Mouse (Mus musculus) neural tube, embryonic 13.5 days (tissue): ENCODE results near the gene Kcnq2. TPM values are rescaled to one million over a fixed set of nuclear protein-coding genes. Genes with fewer than 3 reads are reported as not detected.

Source experiments
- ATAC-seq: fragments of 200-750 bp; cut with Nextera tagmentation; 2 replicates; pipeline ENCODE4 v1.8.0; 2017; ENCODE audit warnings: low read depth, mild to moderate bottlenecking, moderate TSS enrichment, moderate library complexity
- H3K27ac ChIP-seq: fragments of 300-500 bp; sonication (generic); replicated peaks from 2 replicates; pipeline ENCODE4 v1.5.1; 2015; ENCODE audit warnings: moderate library complexity, mild to moderate bottlenecking, inconsistent platforms
- H3K27me3 ChIP-seq: fragments of 300-500 bp; sonication (generic); 2 replicates; pipeline ENCODE4 v1.6.1; 2015; ENCODE audit warnings: mild to moderate bottlenecking, inconsistent platforms
- H3K36me3 ChIP-seq: fragments of 300-500 bp; sonication (generic); 2 replicates; pipeline ENCODE4 v1.6.1; 2015; ENCODE audit warnings: mild to moderate bottlenecking, inconsistent platforms
- H3K4me1 ChIP-seq: fragments of 300-500 bp; sonication (generic); replicated peaks from 2 replicates; pipeline ENCODE4 v1.6.1; 2015; ENCODE audit warnings: inconsistent platforms
- H3K4me2 ChIP-seq: fragments of 300-500 bp; sonication (generic); 2 replicates; pipeline ENCODE4 v1.6.1; 2015; ENCODE audit warnings: inconsistent platforms, mild to moderate bottlenecking, moderate library complexity
- H3K4me3 ChIP-seq: fragments of 300-500 bp; sonication (generic); 2 replicates; pipeline ENCODE4 v1.5.1; 2015; ENCODE audit warnings: mild to moderate bottlenecking, inconsistent platforms
- H3K9ac ChIP-seq: fragments of 300-500 bp; sonication (generic); 2 replicates; pipeline ENCODE4 v1.6.1; 2015; ENCODE audit warnings: moderate library complexity, mild to moderate bottlenecking, inconsistent platforms
- H3K9me3 ChIP-seq: fragments of 300-500 bp; sonication (generic); 2 replicates; pipeline ENCODE4 v1.6.1; 2016; ENCODE audit warnings: inconsistent platforms
- WGBS: fragments of 180-500 bp; shearing (Covaris S2); methylation state at CpG from one replicate; pipeline ENCODE4 v1.1.7; 2015; 5-methylcytosine and 5-hydroxymethylcytosine counted together
- polyA plus RNA-seq: library from polyadenylated mRNA; unstranded; fragments of >200 nt; fragmentation: Nextera tagmentation; extraction: Ambion mirVana; gene quantifications from 2 replicates; pipeline ENCODE4 v1.2.1, GENCODE M21; 2015

Gene Kcnq2
- 43.9 TPM in 2 replicates for polyA plus RNA-seq

DNA sequence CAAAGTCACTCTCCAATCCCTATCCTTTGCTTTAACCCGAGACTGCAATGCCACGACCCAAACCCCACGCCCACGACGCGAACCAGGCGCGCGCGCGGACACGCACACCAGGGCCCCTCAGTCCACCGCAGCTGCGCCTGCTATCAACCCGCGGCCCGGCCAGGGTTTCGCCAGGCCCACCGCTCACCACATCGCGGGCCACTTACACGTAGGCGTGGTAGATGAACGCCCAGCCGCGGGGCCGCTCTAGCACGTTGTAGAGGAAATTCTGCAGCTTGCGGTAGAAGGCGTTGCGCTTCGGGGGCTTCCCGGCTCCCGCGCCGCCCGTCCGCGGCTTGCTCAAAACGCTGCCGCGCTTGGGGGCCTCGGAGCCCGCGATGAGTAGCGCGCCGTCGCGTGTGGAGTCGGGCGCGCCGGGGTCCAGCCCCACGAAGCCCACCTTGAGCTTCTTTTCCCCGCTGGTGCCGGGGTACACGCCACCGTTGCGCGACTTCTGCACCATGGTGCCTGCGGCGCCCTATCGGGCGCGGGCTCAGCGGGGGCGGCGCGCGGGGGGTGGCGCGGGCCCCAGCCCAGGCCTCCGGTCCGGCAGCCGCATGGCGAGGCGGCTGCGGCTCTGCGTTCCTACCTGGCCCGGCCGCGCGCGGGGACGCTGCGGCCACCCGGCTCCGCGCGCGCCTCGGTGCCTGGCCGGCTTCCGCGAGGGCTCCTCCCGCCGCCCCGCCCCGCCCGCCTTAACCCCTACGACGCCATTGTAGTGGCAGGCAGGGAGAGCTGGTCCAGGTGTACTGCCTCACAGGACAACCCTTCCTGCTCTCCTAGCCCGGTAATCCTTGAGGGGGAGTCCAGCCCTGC is at the start of gene Kcnq2:
Gene Kcnq2 (minus strand): TSS at position 710 of the 855 bp plus-strand sequence.
- peaks cover 59% of the 10 kb centered on the region for H3K27me3 ChIP-seq
- H3K36me3 ChIP-seq, result no peaks in the 10 kb centered on the region
- ATAC-seq, result peak; percentile 76
- peak within 1 kb of the TSS; percentile 77 for H3K4me3 ChIP-seq
- H3K4me1 ChIP-seq, result peaks cover 50% of the 10 kb centered on the region
- peak within 1 kb of the TSS; percentile 84 for H3K9ac ChIP-seq
- H3K4me2 ChIP-seq, result peak within 1 kb of the TSS; percentile 75
- no peaks in the 10 kb centered on the region for H3K9me3 ChIP-seq
- peak within 1 kb of the TSS; percentile 94 for H3K27ac ChIP-seq
- WGBS, result under 1% methylated on average over 103 of the region's 104 CpGs

DNA sequence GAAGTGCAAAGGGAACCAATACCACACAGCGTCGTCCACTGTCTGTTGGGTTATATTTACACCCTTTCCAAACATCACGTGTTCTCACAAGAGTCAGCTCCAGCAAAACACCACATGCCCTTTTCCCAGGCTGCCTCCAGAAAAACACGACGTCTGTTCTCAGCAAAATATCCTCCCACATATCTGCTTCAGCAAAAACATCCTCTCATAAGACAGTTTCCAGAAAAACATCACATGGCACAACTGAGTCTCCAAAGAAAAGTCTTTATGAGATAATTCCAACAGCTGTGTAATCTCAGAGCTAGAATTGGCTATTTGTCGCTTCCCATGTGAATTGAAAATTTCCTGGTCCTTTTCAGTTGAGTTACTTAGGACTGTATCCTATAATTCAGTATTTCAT is 45.8 kb upstream of the Kcnq2 start:
- Histone ChIP-seq H3K4me2 (no peak overlapping the region), H3K9ac (no peak overlapping the region), H3K9me3 (no peaks in the 10 kb centered on the region), H3K4me1 (no peaks in the 10 kb centered on the region), H3K27me3 (no peaks in the 10 kb centered on the region), H3K36me3 (no peaks in the 10 kb centered on the region), H3K27ac (no peak overlapping the region), H3K4me3 (no peak overlapping the region)
- WGBS, result 81% methylated on average over 6 of the region's 6 CpGs
- ATAC-seq, result no peak

- Histone ChIP-seq H3K9ac (no peak overlapping the region), H3K4me3 (no peak overlapping the region), H3K27ac (no peak overlapping the region), H3K4me1 (no peaks in the 10 kb centered on the region), H3K27me3 (no peaks in the 10 kb centered on the region), H3K4me2 (no peak overlapping the region), H3K9me3 (no peaks in the 10 kb centered on the region), H3K36me3 (no peaks in the 10 kb centered on the region)
- WGBS, result 88% methylated on average over 5 of the region's 5 CpGs
- no peak for ATAC-seq
Observed at GRCm38 (mm10) chr2:181178471-181178870, 43.4 kb upstream of the Kcnq2 start.

DNA sequence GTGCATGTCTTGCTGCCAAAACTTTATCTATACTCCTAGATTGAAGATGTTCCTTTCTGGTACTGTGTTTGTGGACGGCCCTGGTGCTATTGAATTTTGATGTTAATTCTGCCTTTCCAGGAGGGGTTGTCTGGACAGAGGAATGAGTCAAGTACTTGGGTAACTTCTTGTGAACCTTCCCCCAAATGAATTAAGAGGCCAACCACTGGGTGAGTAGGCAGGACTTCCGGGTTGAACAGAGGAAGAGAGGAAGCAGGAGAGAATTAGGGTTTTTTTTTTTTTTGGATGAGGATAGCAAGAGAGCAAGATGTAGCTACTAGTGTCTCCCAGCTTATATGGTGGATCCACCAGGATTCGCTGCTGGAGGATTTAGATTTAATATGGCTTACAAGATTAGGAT is 42.9 kb upstream of the Kcnq2 start:
- 81% methylated on average over 3 of the region's 3 CpGs for WGBS

GRCm38 (mm10) chr2:181174646-181175045 is 39.5 kb upstream of the Kcnq2 start:
- 87% methylated on average over 3 of the region's 3 CpGs for WGBS

More for the DNA sequence above, 42.9 kb upstream of the Kcnq2 start:
- Histone ChIP-seq H3K27me3 (no peaks in the 10 kb centered on the region), H3K4me1 (no peaks in the 10 kb centered on the region), H3K4me2 (no peak overlapping the region), H3K9ac (no peak overlapping the region), H3K4me3 (no peak overlapping the region), H3K9me3 (no peaks in the 10 kb centered on the region), H3K36me3 (no peaks in the 10 kb centered on the region), H3K27ac (no peak overlapping the region)
- ATAC-seq, result no peak

GRCm38 (mm10) chr2:181166469-181166868 is 31.4 kb upstream of the Kcnq2 start:
- Histone ChIP-seq H3K4me3 (no peak overlapping the region), H3K27ac (no peak overlapping the region), H3K27me3 (0 out of 2 replicates have a peak, but pooled peaks cover 8% of the 10 kb centered on the region), H3K4me2 (no peak overlapping the region), H3K9me3 (no peaks in the 10 kb centered on the region), H3K36me3 (no peaks in the 10 kb centered on the region), H3K4me1 (no peaks in the 10 kb centered on the region), H3K9ac (no peak overlapping the region)
- WGBS, result 89% methylated on average over 5 of the region's 5 CpGs
- ATAC-seq, result no peak

More at GRCm38 (mm10) chr2:181174646-181175045, 39.5 kb upstream of the Kcnq2 start:
- no peak overlapping the region for H3K27ac ChIP-seq
- ATAC-seq, result no peak
- H3K36me3 ChIP-seq, result no peaks in the 10 kb centered on the region
- H3K4me1 ChIP-seq, result no peaks in the 10 kb centered on the region
- no peaks in the 10 kb centered on the region for H3K9me3 ChIP-seq
- no peak overlapping the region for H3K9ac ChIP-seq
- no peaks in the 10 kb centered on the region for H3K27me3 ChIP-seq
- no peak overlapping the region for H3K4me2 ChIP-seq
- H3K4me3 ChIP-seq, result no peak overlapping the region

DNA sequence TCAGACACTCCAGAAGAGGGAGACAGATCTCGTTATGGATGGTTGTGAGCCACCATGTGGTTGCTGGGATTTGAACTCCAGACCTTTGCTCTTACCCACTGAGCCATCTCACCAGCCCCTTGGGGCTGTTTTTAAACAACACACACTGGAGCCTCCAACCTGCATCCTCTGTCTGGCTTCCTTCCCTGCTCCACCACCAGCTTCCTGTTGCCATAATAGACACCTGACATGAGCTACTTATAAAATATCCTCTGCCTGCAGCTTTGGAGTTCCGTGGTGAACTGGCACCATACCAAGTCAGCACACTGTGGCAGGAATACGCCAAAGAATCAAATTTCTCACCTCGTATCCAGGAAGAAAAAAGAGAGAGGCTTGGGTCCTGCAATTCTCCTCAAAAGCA is 25.7 kb upstream of the Kcnq2 start:
- no peak for ATAC-seq
- WGBS, result 83% methylated on average over 4 of the region's 4 CpGs
- H3K4me3 ChIP-seq, result no peak overlapping the region
- no peak overlapping the region for H3K9ac ChIP-seq
- H3K9me3 ChIP-seq, result no peaks in the 10 kb centered on the region
- peaks cover 24% of the 10 kb centered on the region for H3K27me3 ChIP-seq
- H3K36me3 ChIP-seq, result no peaks in the 10 kb centered on the region
- H3K4me2 ChIP-seq, result no peak overlapping the region
- H3K4me1 ChIP-seq, result peaks cover 33% of the 10 kb centered on the region
- H3K27ac ChIP-seq, result no peak overlapping the region

DNA sequence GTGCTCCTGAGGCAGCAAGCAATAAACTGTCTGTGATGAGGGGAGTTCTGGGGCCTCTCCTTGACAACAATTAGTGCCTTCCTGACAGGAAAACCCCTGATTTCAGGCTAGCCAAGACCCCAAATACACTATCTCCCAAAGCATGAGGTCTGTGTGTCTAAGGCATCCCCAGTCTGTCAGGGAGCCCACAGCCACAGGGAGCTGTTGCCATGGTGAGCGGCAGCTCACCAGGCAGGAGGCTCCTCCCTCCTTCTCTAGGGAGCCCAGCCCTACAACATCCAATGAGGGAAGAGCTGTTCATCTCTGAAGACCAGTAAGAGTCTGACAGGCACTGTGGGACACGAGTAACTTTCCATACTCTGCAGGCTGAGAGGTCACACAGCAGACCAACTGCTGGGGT is 24.7 kb upstream of the Kcnq2 start:
- Histone ChIP-seq H3K27me3 (peaks cover 30% of the 10 kb centered on the region), H3K36me3 (no peaks in the 10 kb centered on the region), H3K9me3 (no peaks in the 10 kb centered on the region), H3K9ac (0 out of 2 replicates have a peak overlapping the region, but pooled peaks have one; percentile 13), H3K27ac (peak overlapping the region; percentile 81), H3K4me3 (no peak overlapping the region), H3K4me2 (0 out of 2 replicates have a peak overlapping the region, but pooled peaks have one; percentile 6), H3K4me1 (peaks cover 44% of the 10 kb centered on the region)
- ATAC-seq, result peak; percentile 76
- 2% methylated on average over 2 of the region's 2 CpGs for WGBS

GRCm38 (mm10) chr2:181159091-181159514 is 24.0 kb upstream of the Kcnq2 start:
- 53% methylated on average over 7 of the region's 7 CpGs for WGBS
- Histone ChIP-seq H3K4me2 (no peak overlapping the region), H3K9ac (no peak overlapping the region), H3K4me3 (no peak overlapping the region), H3K4me1 (peaks cover 47% of the 10 kb centered on the region), H3K36me3 (no peaks in the 10 kb centered on the region), H3K9me3 (no peaks in the 10 kb centered on the region), H3K27ac (peak overlapping the region; percentile 81; the same call in 1 of the 2 replicates), H3K27me3 (peaks cover 30% of the 10 kb centered on the region)
- no peak for ATAC-seq

GRCm38 (mm10) chr2:181158471-181158870 is 23.4 kb upstream of the Kcnq2 start:
- Histone ChIP-seq H3K4me1 (peaks cover 47% of the 10 kb centered on the region), H3K9me3 (no peaks in the 10 kb centered on the region), H3K4me3 (no peak overlapping the region), H3K36me3 (peaks cover 1% of the 10 kb centered on the region; the same call in 1 of the 2 replicates), H3K27me3 (peaks cover 30% of the 10 kb centered on the region), H3K9ac (no peak overlapping the region), H3K4me2 (no peak overlapping the region), H3K27ac (no peak overlapping the region)
- no peak for ATAC-seq
- 93% methylated on average over 2 of the region's 2 CpGs for WGBS

- peaks cover 8% of the 10 kb centered on the region; the same call in 1 of the 2 replicates for H3K36me3 ChIP-seq
- H3K27me3 ChIP-seq, result peaks cover 36% of the 10 kb centered on the region
- peak overlapping the region; percentile 66 for H3K4me2 ChIP-seq
- H3K4me3 ChIP-seq, result no peak overlapping the region
- H3K9ac ChIP-seq, result no peak overlapping the region
- no peak for ATAC-seq
- H3K9me3 ChIP-seq, result no peaks in the 10 kb centered on the region
- H3K4me1 ChIP-seq, result peaks cover 47% of the 10 kb centered on the region
- WGBS, result 82% methylated on average over 6 of the region's 6 CpGs
- peak overlapping the region; percentile 84 for H3K27ac ChIP-seq
Observed at GRCm38 (mm10) chr2:181157716-181158302, 22.7 kb upstream of the Kcnq2 start.

GRCm38 (mm10) chr2:181157180-181157579 is 22.1 kb upstream of the Kcnq2 start:
- Histone ChIP-seq H3K4me3 (peak overlapping the region; percentile 55), H3K4me1 (peaks cover 47% of the 10 kb centered on the region), H3K9ac (peak overlapping the region; percentile 85), H3K9me3 (no peaks in the 10 kb centered on the region), H3K27me3 (peaks cover 40% of the 10 kb centered on the region), H3K4me2 (peak overlapping the region; percentile 66), H3K36me3 (peaks cover 13% of the 10 kb centered on the region; the same call in 1 of the 2 replicates), H3K27ac (peak overlapping the region; percentile 84)
- 85% methylated on average over 4 of the region's 4 CpGs for WGBS
- 0 out of 2 replicates have a peak, but pooled peaks have one; percentile 1 for ATAC-seq
